Mouse (Mus musculus): ENCODE measurements around the gene Acad10. TPM values are rescaled to one million over a fixed set of nuclear protein-coding genes. Genes with fewer than 3 reads are reported as not detected.
"Not testable (repeated sequence)": the region's sequence is repeated elsewhere in the genome, so short reads cannot be mapped to it uniquely, and the experiment has no call there.

The Acad10 gene
- total and polyA plus RNA-seq, 2 experiments from 2014 or later, result 1.8 to 6.1 TPM

DNA sequence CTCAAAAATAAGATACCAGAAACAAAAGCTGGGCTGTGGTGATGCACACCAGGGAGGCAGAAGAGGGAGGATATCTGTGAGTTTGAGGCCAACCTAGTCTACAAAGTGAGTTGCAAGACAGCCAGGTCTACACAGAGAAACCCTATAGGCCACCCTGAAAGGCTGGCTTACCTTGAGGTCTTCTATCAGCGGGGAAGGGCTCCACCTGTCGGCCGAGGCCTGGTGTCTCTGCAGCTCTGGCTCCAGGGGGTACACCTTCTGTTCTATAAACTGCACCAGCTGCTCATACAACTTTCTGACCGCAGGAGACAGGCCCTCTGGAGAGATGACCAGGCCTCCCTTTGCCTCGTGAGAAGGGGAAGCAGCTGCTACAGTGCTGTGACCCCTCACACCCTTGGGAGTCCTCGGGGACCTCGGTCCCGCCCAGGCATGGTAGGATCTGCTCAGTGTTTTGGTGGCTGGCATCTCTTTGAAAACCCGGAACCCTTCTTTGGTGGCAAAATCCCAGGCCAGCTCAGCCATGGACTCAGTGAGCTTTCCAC is 29.1 kb downstream of the Acad10 start:
- not testable (repeated sequence) for H3K9ac ChIP-seq (replicated peaks; ENCODE audit: low read depth, low read length); H3K4me1 ChIP-seq (ENCODE audit: control insufficient read depth, insufficient read depth); H3K4me2 ChIP-seq (ENCODE audit: low read depth, low read length); H3K27ac ChIP-seq (ENCODE audit: low read depth); H3K9me3 ChIP-seq (replicated peaks; ENCODE audit: control insufficient read depth, low read length); ATAC-seq (ENCODE audit: insufficient read depth, low read depth); H3K27me3 ChIP-seq (ENCODE audit: control insufficient read depth, insufficient read depth, low read length); H3K4me3 ChIP-seq (ENCODE audit: low read depth, low read length); H3K36me3 ChIP-seq (replicated peaks; ENCODE audit: control insufficient read depth, insufficient read depth, low read length); DNase-seq (ENCODE audit: low spot score)
- WGBS, result 53% methylated on average over 8 of the region's 9 CpGs
- peak; percentile 10; the same call in 1 of the 2 replicates for TF ChIP-seq CTCF (IDR thresholded peaks at IDR 0.05; ENCODE audit: low read depth)

DNA sequence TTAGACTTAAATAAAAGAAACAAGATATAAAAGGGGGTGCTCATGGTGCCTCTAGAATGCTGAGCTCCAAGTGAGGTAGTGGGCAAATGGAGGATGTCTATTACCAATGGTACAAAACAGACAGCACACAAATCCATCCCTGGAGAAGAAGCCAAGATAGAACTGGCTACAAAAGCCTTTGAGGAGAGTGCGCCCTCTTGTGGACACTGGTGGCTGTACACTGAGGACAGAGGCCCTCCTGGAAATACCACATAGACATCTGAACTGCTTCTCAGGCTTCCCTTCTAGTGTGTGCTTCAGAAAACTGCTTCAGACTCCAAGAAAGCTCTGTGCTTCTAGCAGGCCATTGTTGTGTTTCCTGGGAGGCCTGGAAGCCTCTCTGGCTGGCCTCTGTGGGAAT is 32.4 kb downstream of the Acad10 start:
- no peak overlapping the region for H3K4me3 ChIP-seq (ENCODE audit: low read depth, low read length)
- TF ChIP-seq EP300 (IDR thresholded peaks at IDR 0.05; ENCODE audit: low read depth) (no peak), CTCF (IDR thresholded peaks at IDR 0.05; ENCODE audit: low read depth) (peak; percentile 83)
- H3K9ac ChIP-seq (replicated peaks; ENCODE audit: low read depth, low read length), result no peak overlapping the region
- no peaks in the 10 kb centered on the region for H3K36me3 ChIP-seq (replicated peaks; ENCODE audit: control insufficient read depth, insufficient read depth, low read length)
- 0% methylated on average over 1 of the region's 1 CpGs for WGBS
- ATAC-seq (ENCODE audit: insufficient read depth, low read depth) (no peak), DNase-seq (ENCODE audit: low spot score) (peak; percentile 47)
- no peaks in the 10 kb centered on the region for H3K9me3 ChIP-seq (replicated peaks; ENCODE audit: control insufficient read depth, low read length)
- H3K4me2 ChIP-seq (ENCODE audit: low read depth, low read length), result no peak overlapping the region
- H3K4me1 ChIP-seq (ENCODE audit: control insufficient read depth, insufficient read depth), result no peaks in the 10 kb centered on the region
- no peak overlapping the region for H3K27ac ChIP-seq (ENCODE audit: low read depth)
- H3K27me3 ChIP-seq (ENCODE audit: control insufficient read depth, insufficient read depth, low read length), result no peaks in the 10 kb centered on the region

DNA sequence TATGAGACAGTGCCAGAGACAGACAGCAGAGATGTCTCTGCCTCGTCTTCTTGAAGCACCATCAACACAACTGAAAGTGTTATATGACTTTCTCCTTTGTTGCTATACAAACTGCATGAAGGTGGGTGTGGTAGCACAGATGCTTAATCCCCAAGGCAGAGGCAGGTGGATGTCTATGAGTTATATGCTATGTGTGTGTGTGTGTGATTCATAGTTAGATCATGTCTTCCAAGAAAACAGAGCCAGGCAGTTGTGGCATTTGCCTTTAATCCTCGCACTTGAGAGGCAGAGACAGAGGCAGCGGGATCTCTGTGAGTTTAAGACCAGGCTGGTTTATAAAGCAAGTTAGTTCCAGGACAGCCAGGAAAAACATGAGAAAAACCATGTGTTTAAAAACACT is 37.1 kb downstream of the Acad10 start:
- TF ChIP-seq CTCF (IDR thresholded peaks at IDR 0.05; ENCODE audit: low read depth) (no peak), EP300 (IDR thresholded peaks at IDR 0.05; ENCODE audit: low read depth) (no peak)
- H3K27ac ChIP-seq (ENCODE audit: low read depth), result no peak overlapping the region
- H3K27me3 ChIP-seq (ENCODE audit: control insufficient read depth, insufficient read depth, low read length), result no peaks in the 10 kb centered on the region
- H3K4me2 ChIP-seq (ENCODE audit: low read depth, low read length), result no peak overlapping the region
- no peaks in the 10 kb centered on the region for H3K9me3 ChIP-seq (replicated peaks; ENCODE audit: control insufficient read depth, low read length)
- no peak for DNase-seq (ENCODE audit: low spot score)
- ATAC-seq (ENCODE audit: insufficient read depth, low read depth), result no peak
- no peaks in the 10 kb centered on the region for H3K36me3 ChIP-seq (replicated peaks; ENCODE audit: control insufficient read depth, insufficient read depth, low read length)
- H3K4me1 ChIP-seq (ENCODE audit: control insufficient read depth, insufficient read depth), result peaks cover 9% of the 10 kb centered on the region
- WGBS, result 79% methylated on average over 3 of the region's 3 CpGs
- H3K4me3 ChIP-seq (ENCODE audit: low read depth, low read length), result no peak overlapping the region
- H3K9ac ChIP-seq (replicated peaks; ENCODE audit: low read depth, low read length), result no peak overlapping the region

DNA sequence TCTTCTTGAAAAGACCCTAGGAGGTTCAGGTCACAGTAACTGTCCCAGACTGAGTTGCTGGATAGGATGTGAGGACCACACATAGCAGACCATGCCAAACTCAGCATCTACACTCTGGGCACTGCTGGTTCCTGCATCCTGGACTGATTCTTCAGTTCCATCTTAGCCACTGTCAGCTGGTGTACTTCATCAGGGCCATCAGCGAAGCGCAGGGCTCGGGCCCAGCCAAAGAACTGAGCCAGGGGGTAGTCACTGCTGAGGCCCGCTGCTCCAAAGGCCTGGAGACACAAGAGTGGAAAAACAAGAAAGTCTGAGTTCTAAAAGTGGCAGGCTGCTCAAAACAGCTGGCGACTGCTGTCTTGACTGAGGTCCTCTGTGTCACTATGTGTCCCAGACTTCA is 39.2 kb downstream of the Acad10 start:
- no peaks in the 10 kb centered on the region for H3K9me3 ChIP-seq (replicated peaks; ENCODE audit: control insufficient read depth, low read length)
- 90% methylated on average over 5 of the region's 5 CpGs for WGBS
- no peaks in the 10 kb centered on the region for H3K36me3 ChIP-seq (replicated peaks; ENCODE audit: control insufficient read depth, insufficient read depth, low read length)
- no peak overlapping the region for H3K4me3 ChIP-seq (ENCODE audit: low read depth, low read length)
- no peaks in the 10 kb centered on the region for H3K27me3 ChIP-seq (ENCODE audit: control insufficient read depth, insufficient read depth, low read length)
- no peak overlapping the region for H3K27ac ChIP-seq (ENCODE audit: low read depth)
- H3K4me1 ChIP-seq (ENCODE audit: control insufficient read depth, insufficient read depth), result peaks cover 9% of the 10 kb centered on the region
- ATAC-seq (ENCODE audit: insufficient read depth, low read depth) (no peak), DNase-seq (ENCODE audit: low spot score) (no peak)
- no peak overlapping the region for H3K9ac ChIP-seq (replicated peaks; ENCODE audit: low read depth, low read length)
- H3K4me2 ChIP-seq (ENCODE audit: low read depth, low read length), result no peak overlapping the region
- TF ChIP-seq EP300 (IDR thresholded peaks at IDR 0.05; ENCODE audit: low read depth) (no peak), CTCF (IDR thresholded peaks at IDR 0.05; ENCODE audit: low read depth) (no peak)

DNA sequence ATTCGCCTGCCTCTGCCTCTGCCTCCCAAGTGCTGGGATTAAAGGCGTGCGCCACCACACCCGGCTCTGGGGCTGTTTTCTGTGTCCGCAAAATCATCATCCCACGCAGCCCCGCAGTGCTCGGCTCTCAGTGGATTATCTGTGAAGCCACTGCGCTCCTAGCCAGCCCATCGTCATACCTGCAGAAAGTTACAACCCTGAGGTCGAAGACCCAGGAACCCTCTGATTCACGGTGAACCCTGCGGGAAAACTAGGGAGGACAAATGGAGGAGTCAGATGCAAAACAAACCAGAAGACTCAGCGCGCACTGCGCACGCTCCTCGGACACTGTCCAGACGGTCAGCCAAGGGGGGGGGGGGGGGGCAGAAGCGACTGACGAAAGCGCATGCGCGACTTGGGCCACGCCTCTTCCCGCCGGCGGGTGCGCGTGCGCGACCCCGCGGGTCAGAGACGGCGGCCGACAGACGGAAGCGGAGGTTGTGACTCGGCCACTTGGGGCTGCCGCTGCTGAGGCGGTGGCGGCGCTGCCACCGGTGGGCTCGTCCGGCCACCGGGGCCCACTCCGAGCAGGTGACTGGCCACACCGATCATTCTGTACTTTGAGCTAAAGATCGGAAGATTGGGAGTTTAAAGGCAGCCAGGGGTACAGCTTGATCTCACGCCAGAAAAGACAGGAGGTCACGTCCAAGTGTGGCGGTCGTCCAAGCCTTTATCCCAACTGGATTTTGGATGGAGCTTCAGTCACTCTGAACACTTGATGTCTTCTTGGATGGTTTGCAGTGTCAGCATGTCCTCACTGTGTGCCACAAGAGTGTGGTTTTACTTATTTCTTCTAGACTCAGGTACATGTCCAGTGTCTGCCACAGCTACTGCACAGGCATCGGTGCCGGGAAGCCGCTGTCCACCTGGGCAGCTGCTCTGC is 41.5 kb downstream of the Acad10 start, which contains the start of gene Acad12:
Gene Acad12, minus strand, starts transcription at position 347 of the 922 bp plus-strand sequence.
- peak within 1 kb of the TSS; percentile 74 for H3K4me2 ChIP-seq (ENCODE audit: low read depth, low read length)

DNA sequence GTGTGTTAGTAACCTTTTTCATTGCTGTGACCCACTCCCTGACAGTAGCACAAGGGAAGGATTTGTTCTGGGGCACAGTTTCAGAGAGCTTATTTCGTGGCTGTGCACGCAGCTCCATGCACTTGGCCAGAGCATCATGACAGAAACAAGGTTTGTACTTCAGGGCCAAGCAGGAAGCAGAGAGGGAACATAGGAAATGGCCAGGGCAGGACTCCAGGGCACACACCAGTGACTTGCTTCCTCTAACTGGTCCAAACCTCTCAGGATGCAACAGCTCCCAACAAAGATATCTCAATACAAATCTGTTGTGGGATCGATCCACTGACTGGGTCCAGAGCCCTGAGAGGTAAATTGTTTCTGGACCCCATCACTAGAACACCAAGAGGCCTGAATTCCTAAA is 45.4 kb downstream of the Acad10 start:
- DNase-seq (ENCODE audit: low spot score); H3K4me1 ChIP-seq (ENCODE audit: control insufficient read depth, insufficient read depth); H3K9me3 ChIP-seq (replicated peaks; ENCODE audit: control insufficient read depth, low read length); H3K4me2 ChIP-seq (ENCODE audit: low read depth, low read length); H3K9ac ChIP-seq (replicated peaks; ENCODE audit: low read depth, low read length); H3K27me3 ChIP-seq (ENCODE audit: control insufficient read depth, insufficient read depth, low read length); H3K36me3 ChIP-seq (replicated peaks; ENCODE audit: control insufficient read depth, insufficient read depth, low read length); H3K27ac ChIP-seq (ENCODE audit: low read depth); H3K4me3 ChIP-seq (ENCODE audit: low read depth, low read length); ATAC-seq (ENCODE audit: insufficient read depth, low read depth): not testable (repeated sequence)
- WGBS, result 60% methylated on average over 3 of the region's 3 CpGs

More for the DNA sequence above, 41.5 kb downstream of the Acad10 start, which contains the start of gene Acad12:
- no peaks in the 10 kb centered on the region for H3K27me3 ChIP-seq (ENCODE audit: control insufficient read depth, insufficient read depth, low read length)
- H3K9me3 ChIP-seq (replicated peaks; ENCODE audit: control insufficient read depth, low read length), result no peaks in the 10 kb centered on the region
- TF ChIP-seq CTCF (IDR thresholded peaks at IDR 0.05; ENCODE audit: low read depth) (0 out of 2 replicates have a peak, but pooled peaks have one; percentile 1), EP300 (IDR thresholded peaks at IDR 0.05; ENCODE audit: low read depth) (peak; percentile 74; the same call in 1 of the 2 replicates)
- under 1% methylated on average over 52 of the region's 58 CpGs for WGBS
- peak; percentile 90 for ATAC-seq (ENCODE audit: insufficient read depth, low read depth)
- DNase-seq (ENCODE audit: low spot score), result peak; percentile 89
- no peaks in the 10 kb centered on the region for H3K36me3 ChIP-seq (replicated peaks; ENCODE audit: control insufficient read depth, insufficient read depth, low read length)
- H3K4me3 ChIP-seq (ENCODE audit: low read depth, low read length), result peak within 1 kb of the TSS; percentile 75
- peaks cover 9% of the 10 kb centered on the region for H3K4me1 ChIP-seq (ENCODE audit: control insufficient read depth, insufficient read depth)
- peak within 1 kb of the TSS; percentile 80 for H3K27ac ChIP-seq (ENCODE audit: low read depth)
- H3K9ac ChIP-seq (replicated peaks; ENCODE audit: low read depth, low read length), result peak within 1 kb of the TSS; percentile 73
